Mouse (Mus musculus) heart, embryonic 11.5 days (tissue): Measurements from ENCODE around the gene Orc6. TPM values are rescaled to one million over a fixed set of nuclear protein-coding genes. Genes with fewer than 3 reads are reported as not detected.

Source experiments
- ATAC-seq: fragments of 200-750 bp; cut with Nextera tagmentation; replicated peaks from 2 replicates; pipeline ENCODE4 v1.8.0; 2017; ENCODE audit warnings: moderate library complexity; ENCODE audit not compliant: insufficient number of reproducible peaks, low FRiP score, low TSS enrichment
- H3K27ac ChIP-seq: fragments of 300-500 bp; sonication (generic); 2 replicates; pipeline ENCODE4 v1.5.1; 2014; ENCODE audit warnings: mild to moderate bottlenecking, low read depth, low read length
- H3K27me3 ChIP-seq: fragments of 300-500 bp; sonication (generic); 2 replicates; pipeline ENCODE4 v1.6.1; 2014; ENCODE audit warnings: mild to moderate bottlenecking, low read length, mixed read lengths; ENCODE audit not compliant: control insufficient read depth, insufficient read depth
- H3K36me3 ChIP-seq: fragments of 300-500 bp; sonication (generic); 2 replicates; pipeline ENCODE4 v1.6.1; 2014; ENCODE audit warnings: mild to moderate bottlenecking, low read length, moderate library complexity, mixed read lengths; ENCODE audit not compliant: control insufficient read depth, insufficient read depth
- H3K4me1 ChIP-seq: fragments of 300-500 bp; sonication (generic); 2 replicates; pipeline ENCODE4 v1.6.1; 2014; ENCODE audit warnings: low read length; ENCODE audit not compliant: control insufficient read depth, insufficient read depth
- H3K4me2 ChIP-seq: fragments of 300-500 bp; sonication (generic); 2 replicates; pipeline ENCODE4 v1.6.1; 2014; ENCODE audit warnings: mild to moderate bottlenecking, moderate library complexity
- H3K4me3 ChIP-seq: fragments of 300-500 bp; sonication (generic); 2 replicates; pipeline ENCODE4 v1.5.1; 2014; ENCODE audit warnings: low read depth, low read length
- H3K9ac ChIP-seq: fragments of 300-500 bp; sonication (generic); 2 replicates; pipeline ENCODE4 v1.6.1; 2014; ENCODE audit warnings: mild to moderate bottlenecking, low read depth, low read length, moderate library complexity
- H3K9me3 ChIP-seq: fragments of 300-500 bp; sonication (generic); replicated peaks from 2 replicates; pipeline ENCODE4 v1.6.1; 2016; ENCODE audit warnings: low read length; ENCODE audit not compliant: control insufficient read depth
- WGBS: fragments of 180-500 bp; shearing (Covaris S2); extraction: QIAGEN DNeasy Blood & Tissue Kit; methylation state at CpG from one replicate; pipeline ENCODE4 v1.1.7; 2014; ENCODE audit not compliant: insufficient replicate concordance; 5-methylcytosine and 5-hydroxymethylcytosine counted together
- polyA plus RNA-seq: library from polyadenylated mRNA; unstranded; fragments of >200 nt; fragmentation: Nextera tagmentation; extraction: Ambion mirVana; gene quantifications from 2 replicates; pipeline ENCODE4 v1.2.1, GENCODE M21; 2014

Orc6 gene
- polyA plus RNA-seq, 1 experiment from 2014 or later = 92.3 TPM

DNA sequence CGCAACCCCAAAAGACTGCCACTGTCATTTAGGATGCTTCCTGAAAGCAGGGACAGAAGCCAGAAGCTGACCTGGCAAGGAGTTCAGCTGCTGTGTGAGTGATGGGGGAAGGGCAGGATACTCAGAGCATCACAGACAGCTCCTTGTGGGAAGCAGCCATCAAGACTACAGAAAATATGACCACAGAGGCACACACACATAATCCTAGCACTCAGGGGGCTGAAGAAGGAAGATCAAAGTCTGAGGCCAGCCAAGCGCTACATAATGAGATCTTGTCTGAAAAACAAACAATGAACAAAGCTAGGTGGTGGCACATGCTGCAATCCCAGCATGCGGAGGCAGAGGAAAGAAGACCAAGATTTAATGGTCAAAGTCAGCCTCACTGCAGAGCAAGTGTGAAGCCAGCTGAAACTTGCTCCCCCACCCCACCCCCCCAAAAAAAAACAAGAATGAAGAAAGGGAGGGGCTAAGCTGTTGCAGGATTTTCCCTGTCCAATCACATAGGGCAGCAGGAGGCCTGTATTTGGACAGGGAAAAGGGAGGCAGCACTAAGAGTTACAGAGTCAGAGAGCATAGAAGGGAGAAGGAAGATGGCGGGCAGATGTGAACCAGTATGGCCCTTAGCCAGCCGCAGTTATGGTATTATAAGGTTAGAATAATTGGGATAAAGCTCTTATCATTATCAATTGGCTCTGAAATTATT is 40.6 kb downstream of the Orc6 start:
- 67% methylated on average over 5 of the region's 5 CpGs for WGBS

DNA sequence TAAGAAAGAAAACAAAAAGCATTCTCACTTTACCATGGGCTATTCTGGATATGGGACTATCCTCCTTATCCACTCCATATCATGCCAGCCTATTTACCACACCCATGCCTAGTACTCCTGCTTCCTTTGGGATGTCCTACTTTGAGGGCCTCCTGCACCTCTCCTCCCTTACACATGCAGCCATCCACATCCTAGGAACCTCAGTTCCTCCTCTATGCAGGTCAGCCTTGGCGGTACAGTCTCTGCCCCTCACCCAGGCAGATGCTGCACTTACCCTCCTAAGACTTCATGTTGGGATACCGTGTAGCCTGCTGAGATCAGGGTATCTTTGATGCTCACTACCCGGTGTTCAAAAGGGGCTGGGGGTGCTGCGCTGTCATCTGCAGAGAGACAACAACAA is 53.9 kb downstream of the Orc6 start:
- Histone ChIP-seq H3K9ac (no peak overlapping the region), H3K36me3 (peaks cover 25% of the 10 kb centered on the region), H3K27me3 (no peaks in the 10 kb centered on the region), H3K9me3 (no peaks in the 10 kb centered on the region), H3K4me1 (no peaks in the 10 kb centered on the region), H3K27ac (no peak overlapping the region), H3K4me2 (no peak overlapping the region), H3K4me3 (no peak overlapping the region)
- ATAC-seq = no peak
- 79% methylated on average over 4 of the region's 4 CpGs for WGBS

More for the DNA sequence above, 40.6 kb downstream of the Orc6 start:
- no peaks in the 10 kb centered on the region for H3K4me1 ChIP-seq
- H3K9ac ChIP-seq = no peak overlapping the region
- no peak overlapping the region for H3K4me2 ChIP-seq
- no peaks in the 10 kb centered on the region for H3K9me3 ChIP-seq
- ATAC-seq = no peak
- no peak overlapping the region for H3K27ac ChIP-seq
- no peak overlapping the region for H3K4me3 ChIP-seq
- peaks cover 6% of the 10 kb centered on the region for H3K36me3 ChIP-seq
- H3K27me3 ChIP-seq = no peaks in the 10 kb centered on the region

Other genes with a start within 250 kb of the Orc6 start
- gene Fbxw9, start 239.6 kb upstream of the Orc6 start, polyA plus RNA-seq = 15.9 and 17.8 TPM in 2 replicates
- gene Gm5741, start 231.7 kb upstream of the Orc6 start, polyA plus RNA-seq = 1.5 TPM in 1 of 2 replicates, not detected in the other
- gene Dhps, start 227.9 kb upstream of the Orc6 start, polyA plus RNA-seq = 57.6 and 60.0 TPM in 2 replicates
- gene Wdr83os, start 218.9 kb upstream of the Orc6 start, polyA plus RNA-seq = 120 and 124 TPM in 2 replicates
- 36.5 and 43.0 TPM in 2 replicates for gene Wdr83, start 218.3 kb upstream of the Orc6 start, polyA plus RNA-seq
- 25.1 and 27.3 TPM in 2 replicates for gene Man2b1, start 216.4 kb upstream of the Orc6 start, polyA plus RNA-seq
- gene Zfp791, start 176.5 kb upstream of the Orc6 start, polyA plus RNA-seq = 0.46 and 0.59 TPM in 2 replicates
- gene Cks1brt, start 147.7 kb upstream of the Orc6 start, polyA plus RNA-seq = not detected in 2 replicates
- gene Olfr371, start 73.6 kb upstream of the Orc6 start, polyA plus RNA-seq = not detected in 2 replicates
- gene Vps35, start 170 bp downstream of the Orc6 start, polyA plus RNA-seq = 113 and 137 TPM in 2 replicates
- gene Mylk3, start 86.7 kb downstream of the Orc6 start, polyA plus RNA-seq = 167 and 212 TPM in 2 replicates
- gene 4921524J17Rik, start 133.2 kb downstream of the Orc6 start, polyA plus RNA-seq = 67.0 and 73.8 TPM in 2 replicates
- 13.6 and 13.9 TPM in 2 replicates for gene Gpt2, start 192.9 kb downstream of the Orc6 start, polyA plus RNA-seq